Mouse (Mus musculus) lung, adult 2 months (tissue): Measurements from ENCODE around the gene Fggy. TPM values are rescaled to one million over a fixed set of nuclear protein-coding genes. Genes with fewer than 3 reads are reported as not detected.

Experiments used
- DNase-seq: peaks from one replicate; pipeline ENCODE4 v3.0.0; 2022
- H3K4me1 ChIP-seq: fragments of 200-500 bp; 2 replicates; pipeline ENCODE4 v1.6.1; 2011; ENCODE audit warnings: low read length; ENCODE audit not compliant: control insufficient read depth, insufficient read depth
- H3K4me3 ChIP-seq: fragments of 200-500 bp; replicated peaks from 2 replicates; pipeline ENCODE3; 2011; ENCODE audit warnings: low read depth, mild to moderate bottlenecking, control low read depth, low read length; ENCODE audit errors: extremely low read depth
- CTCF ChIP-seq: fragments of 200-500 bp; IDR thresholded peaks from 2 replicates; pipeline ENCODE4 v1.5.1; 2011; ENCODE audit warnings: mild to moderate bottlenecking, low read length, control low read depth; ENCODE audit not compliant: insufficient read depth
- POLR2A ChIP-seq: fragments of 200-500 bp; IDR thresholded peaks from 2 replicates; pipeline ENCODE4 v1.6.1; 2011; ENCODE audit warnings: low read depth, mild to moderate bottlenecking, control low read depth, low read length, borderline replicate concordance; ENCODE audit errors: extremely low read depth
- WGBS: fragments of 180-500 bp; shearing (Covaris S2); methylation state at CpG from one replicate; pipeline ENCODE4 v1.1.7; 2018; 5-methylcytosine and 5-hydroxymethylcytosine counted together
- polyA plus RNA-seq: library from polyadenylated mRNA; depleted of rRNA; stranded (reverse); fragments of >200 nt; gene quantifications from 2 replicates; pipeline ENCODE4 v1.2.3, GENCODE M21; 2012; rRNA removed

Fggy gene
- polyA plus RNA-seq, result 5.3 and 5.5 TPM in 2 replicates

DNA sequence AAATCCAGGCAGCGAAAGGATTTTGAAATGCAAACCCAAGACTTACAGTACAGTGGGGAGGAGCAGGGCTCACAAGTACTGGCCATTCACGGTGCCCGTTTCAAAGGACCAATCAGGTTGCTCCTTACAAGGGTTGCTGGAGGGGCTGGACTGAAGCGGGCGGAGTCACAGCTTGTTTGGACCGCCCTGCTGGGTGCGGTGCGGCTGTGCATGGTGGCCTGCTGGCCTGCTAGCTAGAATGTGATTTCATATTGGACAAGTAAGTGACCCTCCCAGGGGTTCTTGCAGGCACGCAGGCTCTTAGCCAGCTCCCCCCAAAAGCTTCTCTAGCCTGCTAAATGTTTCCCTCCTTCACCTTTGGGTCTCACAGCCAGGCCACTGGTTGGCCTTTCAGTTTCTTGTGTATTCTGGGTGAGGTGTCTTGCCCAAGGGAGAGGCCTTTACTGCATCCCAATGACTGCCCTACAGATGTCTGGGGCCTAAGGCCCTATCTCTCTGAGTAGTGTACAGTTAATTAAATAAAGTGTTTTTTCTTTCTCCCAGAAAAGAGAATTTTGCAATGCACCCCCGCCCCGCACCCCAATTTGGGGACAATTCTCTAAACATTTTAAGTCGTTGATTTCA is at the start of gene Fggy:
TSS of gene Fggy (plus strand) at position 175 of the 624 bp plus-strand sequence.
- WGBS, result 26% methylated on average over 12 of the region's 12 CpGs
- DNase-seq, result peak; percentile 99
- H3K4me1 ChIP-seq, result peaks cover 2% of the 10 kb centered on the region
- TF ChIP-seq CTCF (no peak), POLR2A (peak; percentile 95)
- peak within 1 kb of the TSS; percentile 56 for H3K4me3 ChIP-seq

DNA sequence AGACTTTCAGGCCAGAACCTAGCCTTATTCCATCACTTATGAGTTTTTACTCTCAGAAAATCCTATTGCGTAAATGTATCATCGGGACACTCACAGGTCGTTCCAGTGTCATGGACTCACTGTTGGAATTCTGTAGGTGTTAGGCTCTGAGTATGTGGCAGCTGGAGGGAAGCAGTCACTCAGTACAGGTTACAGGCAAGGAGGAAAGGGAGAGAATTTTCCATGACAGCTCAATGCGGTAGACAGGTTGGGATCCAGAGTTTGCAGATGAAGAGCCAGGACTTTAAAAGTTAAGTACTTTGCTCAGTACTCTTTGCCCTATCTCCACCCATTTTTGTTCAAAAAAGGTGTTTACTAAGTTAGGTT is 49.4 kb upstream of the Fggy start:
- no peak overlapping the region for H3K4me3 ChIP-seq
- TF ChIP-seq POLR2A, result no peak
- TF ChIP-seq CTCF, result no peak
- no peaks in the 10 kb centered on the region for H3K4me1 ChIP-seq
- DNase-seq, result no peak
- WGBS, result 88% methylated on average over 4 of the region's 4 CpGs

DNA sequence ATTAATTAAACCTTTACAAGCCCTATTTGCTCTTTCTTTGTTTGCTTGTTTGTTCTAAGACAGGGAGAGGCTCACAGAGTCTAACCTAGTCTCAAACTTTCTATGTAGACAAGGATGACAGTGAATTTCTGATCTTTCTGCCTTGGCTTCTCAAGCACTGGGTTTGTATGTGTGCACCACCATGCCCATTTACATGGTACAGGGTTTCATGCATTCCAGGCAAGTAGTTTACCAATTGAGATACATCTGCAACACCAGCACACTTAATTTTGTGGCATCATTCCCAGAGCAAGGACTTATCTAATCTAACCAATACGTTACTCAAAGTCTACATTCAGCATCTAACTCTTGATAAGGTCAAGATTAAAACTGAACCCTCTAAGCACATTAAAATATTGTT is 38.9 kb upstream of the Fggy start:
- H3K4me1 ChIP-seq, result no peaks in the 10 kb centered on the region
- WGBS, result 45% methylated on average over 1 of the region's 1 CpGs
- TF ChIP-seq CTCF (no peak), POLR2A (no peak)
- DNase-seq, result no peak
- H3K4me3 ChIP-seq, result no peak overlapping the region

DNA sequence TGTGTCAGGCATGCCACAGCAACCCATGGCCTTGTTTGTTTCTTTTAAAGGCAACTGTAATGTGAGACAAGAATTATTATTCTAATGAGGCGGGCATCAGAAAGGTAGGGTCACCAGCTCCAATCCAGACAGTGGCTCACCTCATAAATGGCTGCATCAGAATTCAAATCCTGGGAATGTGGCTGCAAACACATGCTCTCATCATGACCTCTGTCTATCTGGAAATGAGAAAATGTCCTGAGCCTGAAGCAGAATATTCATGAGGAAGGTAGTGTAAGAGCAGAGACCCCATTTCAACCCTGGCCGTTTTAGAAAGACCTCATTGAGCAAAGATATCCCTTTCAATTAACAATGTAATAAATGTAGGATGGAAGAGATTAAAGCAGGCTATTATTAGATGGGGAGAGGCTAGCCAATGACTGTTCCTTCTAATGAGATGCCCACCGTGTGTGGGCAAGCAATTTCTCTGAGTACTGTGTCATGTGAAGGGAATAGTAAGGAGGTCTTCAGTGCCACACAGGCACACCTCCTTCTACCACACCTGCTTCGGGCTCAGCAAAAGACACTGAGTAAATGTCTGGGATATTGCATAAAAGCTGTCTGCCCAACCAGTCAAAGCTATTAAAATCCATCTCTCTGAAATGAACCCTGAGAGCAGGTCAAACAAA is 37.2 kb upstream of the Fggy start:
- WGBS, result 81% methylated on average over 4 of the region's 4 CpGs
- Histone ChIP-seq H3K4me3 (no peak overlapping the region), H3K4me1 (no peaks in the 10 kb centered on the region)
- no peak for TF ChIP-seq CTCF
- TF ChIP-seq POLR2A, result no peak
- DNase-seq, result no peak

- no peak overlapping the region for H3K4me3 ChIP-seq
- DNase-seq, result no peak
- H3K4me1 ChIP-seq, result no peaks in the 10 kb centered on the region
- no peak for TF ChIP-seq POLR2A
- no peak for TF ChIP-seq CTCF
- WGBS, result 94% methylated on average over 2 of the region's 2 CpGs
Measured at GRCm38 (mm10) chr4:95520643-95521032, 36.7 kb upstream of the Fggy start.

GRCm38 (mm10) chr4:95526588-95526987 is 30.7 kb upstream of the Fggy start:
- WGBS, result 69% methylated on average over 4 of the region's 4 CpGs
- H3K4me1 ChIP-seq, result no peaks in the 10 kb centered on the region
- no peak overlapping the region for H3K4me3 ChIP-seq
- DNase-seq, result no peak
- TF ChIP-seq POLR2A (no peak), CTCF (no peak)

DNA sequence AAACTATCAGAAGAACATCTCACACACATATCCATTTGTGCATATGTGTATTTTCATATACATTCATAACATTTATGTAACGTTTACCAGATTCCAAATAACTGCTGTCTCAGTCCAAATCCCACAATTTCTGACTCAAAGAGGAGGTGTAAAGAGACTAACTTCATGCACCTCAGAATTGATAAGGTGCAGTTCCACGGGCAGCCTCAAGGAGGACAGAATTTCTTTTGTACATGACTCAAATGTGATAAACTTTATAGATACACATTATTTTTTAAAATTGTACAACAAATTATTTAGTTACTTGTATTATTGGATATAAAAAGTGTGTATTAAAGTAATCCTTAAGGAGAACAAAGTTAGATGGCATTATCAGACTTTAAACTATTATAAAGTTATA is 26.6 kb upstream of the Fggy start:
- no peaks in the 10 kb centered on the region for H3K4me1 ChIP-seq
- H3K4me3 ChIP-seq, result no peak overlapping the region
- 76% methylated on average over 2 of the region's 2 CpGs for WGBS
- TF ChIP-seq CTCF (no peak), POLR2A (no peak)
- no peak for DNase-seq

- 75% methylated on average over 3 of the region's 3 CpGs for WGBS
- DNase-seq, result no peak
- no peak for TF ChIP-seq POLR2A
- TF ChIP-seq CTCF, result no peak
- H3K4me1 ChIP-seq, result no peaks in the 10 kb centered on the region
- no peak overlapping the region for H3K4me3 ChIP-seq
Measured at GRCm38 (mm10) chr4:95533946-95534345, 23.4 kb upstream of the Fggy start.

DNA sequence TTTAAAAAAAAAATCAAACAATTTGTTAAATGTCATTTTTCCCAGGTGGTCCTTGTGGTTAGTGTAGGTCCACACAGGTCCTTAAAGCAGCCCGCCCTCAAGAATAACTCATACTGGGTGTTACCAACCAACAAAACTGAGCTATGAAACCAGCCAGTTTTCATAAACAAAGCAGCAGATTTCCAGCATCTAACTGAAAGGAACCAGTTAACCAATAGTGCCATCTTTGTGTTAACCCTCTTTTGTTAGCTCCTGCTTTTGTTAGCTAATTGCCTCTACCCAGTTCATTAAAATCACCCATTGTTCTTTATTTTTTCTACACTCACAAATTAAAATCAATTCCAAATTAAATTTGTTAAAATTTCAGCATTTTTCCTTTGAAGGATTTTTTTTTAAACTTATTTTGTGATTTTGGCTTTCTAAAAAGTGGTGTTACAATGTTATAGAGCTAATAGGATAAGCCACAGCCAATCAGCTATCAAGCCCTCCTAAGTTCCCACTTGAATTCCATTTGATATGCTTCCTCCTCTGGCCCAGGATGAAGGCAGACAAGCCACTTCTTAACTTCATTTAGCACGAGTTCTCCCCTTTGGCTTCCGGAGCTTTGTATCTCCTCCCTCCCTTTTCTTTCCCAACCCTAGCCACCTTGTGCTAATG is 15.8 kb upstream of the Fggy start:
- DNase-seq, result no peak
- TF ChIP-seq CTCF, result no peak
- no peak for TF ChIP-seq POLR2A
- WGBS, result 82% methylated on average over 3 of the region's 3 CpGs
- no peak overlapping the region for H3K4me3 ChIP-seq
- H3K4me1 ChIP-seq, result no peaks in the 10 kb centered on the region

- Histone ChIP-seq H3K4me1 (no peaks in the 10 kb centered on the region), H3K4me3 (no peak overlapping the region)
- TF ChIP-seq CTCF (no peak), POLR2A (no peak)
- WGBS, result 95% methylated on average over 4 of the region's 4 CpGs
- DNase-seq, result no peak
Measured at GRCm38 (mm10) chr4:95542039-95542790, 15.1 kb upstream of the Fggy start.

DNA sequence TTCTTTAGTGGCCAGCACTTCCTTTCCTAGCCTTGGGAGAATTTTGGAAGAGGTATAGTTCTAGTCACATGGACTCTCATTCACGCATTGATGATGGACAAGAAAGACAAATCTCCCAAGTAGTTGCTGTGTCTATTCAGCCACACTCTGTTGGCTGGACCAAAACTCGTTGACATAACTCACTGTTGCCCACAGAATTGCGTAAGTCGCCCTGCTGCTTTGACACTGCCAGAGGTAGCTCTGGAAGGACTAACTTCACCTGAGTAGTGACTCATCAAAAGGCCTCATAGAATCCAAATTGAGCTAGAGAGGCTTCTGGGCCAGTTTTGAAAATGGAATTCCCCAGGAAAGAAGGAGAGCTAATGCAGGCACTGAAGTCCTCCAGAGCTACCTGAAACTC is 13.8 kb upstream of the Fggy start:
- TF ChIP-seq CTCF (no peak), POLR2A (no peak)
- peak; percentile 5 for DNase-seq
- H3K4me1 ChIP-seq, result no peaks in the 10 kb centered on the region
- H3K4me3 ChIP-seq, result no peak overlapping the region
- WGBS, result 80% methylated on average over 4 of the region's 4 CpGs
